Mouse (Mus musculus): ENCODE data around the gene Klrg1.

Gene Klrg1

DNA sequence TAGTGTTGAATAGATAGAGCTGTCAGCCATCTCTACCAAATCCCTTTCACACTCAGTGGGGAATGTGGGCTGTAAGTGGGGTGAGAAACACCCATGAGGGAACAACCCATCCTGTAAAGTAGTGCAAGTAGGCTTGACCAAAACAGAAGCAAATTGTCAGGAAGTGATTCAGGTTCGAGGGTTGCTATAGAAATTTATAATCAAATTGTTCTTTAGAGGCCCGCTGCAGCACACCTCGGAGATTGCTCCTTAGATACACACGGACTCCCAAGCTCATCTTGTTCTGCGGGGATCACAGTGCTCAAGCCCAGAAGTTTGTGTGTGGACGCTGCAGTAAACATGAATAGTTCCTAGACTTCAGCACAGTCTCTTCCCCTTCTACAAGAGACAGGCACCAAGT is at the start of gene Klrg1:
Gene Klrg1, minus strand, starts transcription at position 101 of the 400 bp plus-strand sequence.
- DNase-seq (ENCODE audit: low spot score), result no peak

DNA sequence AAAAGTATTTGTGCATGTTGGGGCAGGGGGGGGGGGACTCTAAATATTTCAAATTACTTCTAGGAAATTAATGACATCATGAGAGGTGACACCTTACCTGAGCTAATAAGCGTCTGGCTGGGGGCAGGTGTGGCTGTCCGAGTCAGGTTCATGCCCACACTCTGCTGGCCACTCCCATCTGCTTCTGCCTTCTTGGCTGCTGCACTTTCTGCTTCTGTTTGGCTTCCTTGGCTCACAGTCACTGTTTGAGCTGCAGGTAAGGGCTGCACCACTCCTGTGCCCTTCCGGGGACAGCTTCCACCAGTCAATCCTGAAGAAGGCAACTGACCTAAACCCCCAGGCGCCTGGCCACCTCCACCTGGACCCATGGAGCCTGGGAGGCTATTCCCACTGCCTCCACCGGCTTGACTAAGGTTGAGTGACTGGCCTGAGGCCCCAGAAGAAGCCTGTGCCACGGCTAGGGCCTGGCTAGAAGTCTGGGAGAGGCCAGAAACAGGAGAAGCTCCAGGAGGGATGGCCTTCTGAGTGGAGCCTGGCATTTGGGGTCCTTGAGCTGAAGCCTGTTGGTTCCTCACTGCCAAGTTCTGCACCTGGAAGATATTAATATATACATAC is 42.8 kb upstream of the Klrg1 start:
- DNase-seq (ENCODE audit: low spot score), result no peak

DNA sequence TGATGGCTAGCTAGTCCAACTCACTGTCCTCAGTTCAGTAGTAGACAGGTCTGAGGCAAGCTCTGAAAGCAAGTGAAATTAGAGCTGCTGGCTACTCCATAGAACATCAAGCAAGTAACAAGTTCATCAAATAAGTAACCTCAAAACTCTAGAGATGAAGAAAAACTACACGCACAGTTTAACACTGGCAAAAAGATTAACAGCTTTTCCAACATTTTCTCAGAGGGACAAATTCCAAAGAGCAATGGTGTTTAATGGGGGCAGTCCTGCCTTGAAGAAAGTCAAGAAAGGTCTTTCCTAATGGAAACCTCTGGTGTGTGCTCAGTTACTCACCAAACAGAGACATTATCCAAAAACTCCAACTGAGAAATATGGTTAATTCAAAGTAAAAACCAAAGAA is 36.0 kb upstream of the Klrg1 start:
- no peak for DNase-seq (ENCODE audit: low spot score)

DNA sequence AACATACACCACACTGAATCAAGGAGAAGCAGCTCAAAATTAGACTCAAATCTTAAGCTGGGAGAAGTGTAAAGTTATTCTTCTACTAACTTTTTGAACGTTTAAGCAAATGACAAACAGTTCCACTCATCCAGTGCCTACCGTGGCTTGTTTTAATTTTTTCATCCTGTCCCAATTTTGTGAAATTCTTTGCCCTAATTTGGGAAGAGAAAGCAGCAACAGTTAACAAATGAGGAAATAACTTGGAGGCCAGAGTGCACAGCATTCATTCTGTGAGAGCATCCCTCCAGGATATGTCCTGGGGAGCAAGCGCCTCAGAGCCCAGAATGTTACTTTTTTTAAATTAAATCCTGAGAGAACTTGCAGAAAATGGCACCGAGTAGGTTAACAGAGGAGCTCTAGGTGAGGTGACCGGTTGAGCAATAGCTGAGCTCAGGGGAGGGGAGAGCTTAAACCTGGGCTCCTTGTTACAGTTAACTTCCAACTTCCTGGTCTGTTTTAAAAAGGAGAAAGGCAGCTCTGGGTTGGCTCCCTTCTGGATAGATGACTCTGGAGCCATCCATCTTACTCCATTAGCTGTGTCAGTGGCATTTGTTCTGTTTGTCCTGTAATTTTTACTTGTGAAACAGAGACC is 27.6 kb upstream of the Klrg1 start:
- no peak for DNase-seq (ENCODE audit: low spot score)

DNA sequence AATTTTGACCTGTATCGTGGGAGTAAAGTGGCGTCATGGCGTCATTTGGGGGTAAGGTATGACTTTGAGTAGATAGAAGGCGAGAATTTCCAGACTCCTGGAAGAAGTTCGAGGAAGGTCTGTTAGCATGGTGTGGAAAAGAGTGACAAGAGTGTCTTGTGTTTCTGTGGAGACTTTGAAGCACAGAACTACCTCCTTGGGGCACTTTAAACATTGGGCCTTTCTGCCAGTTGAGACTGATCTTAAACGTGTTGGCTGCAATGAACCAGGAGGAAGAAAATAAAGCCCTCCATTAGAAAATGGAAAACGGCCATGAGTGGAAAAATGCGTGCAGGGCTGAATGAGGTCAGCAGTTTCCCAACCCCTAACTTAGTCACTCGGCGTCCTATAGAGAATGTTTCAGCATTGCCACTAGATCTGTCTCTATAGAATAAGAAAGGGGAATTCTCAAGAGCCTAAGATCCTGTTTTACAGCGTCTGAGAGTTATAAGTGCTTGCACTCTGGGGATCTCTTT is 26.8 kb upstream of the Klrg1 start:
- no peak for DNase-seq (ENCODE audit: low spot score)

DNA sequence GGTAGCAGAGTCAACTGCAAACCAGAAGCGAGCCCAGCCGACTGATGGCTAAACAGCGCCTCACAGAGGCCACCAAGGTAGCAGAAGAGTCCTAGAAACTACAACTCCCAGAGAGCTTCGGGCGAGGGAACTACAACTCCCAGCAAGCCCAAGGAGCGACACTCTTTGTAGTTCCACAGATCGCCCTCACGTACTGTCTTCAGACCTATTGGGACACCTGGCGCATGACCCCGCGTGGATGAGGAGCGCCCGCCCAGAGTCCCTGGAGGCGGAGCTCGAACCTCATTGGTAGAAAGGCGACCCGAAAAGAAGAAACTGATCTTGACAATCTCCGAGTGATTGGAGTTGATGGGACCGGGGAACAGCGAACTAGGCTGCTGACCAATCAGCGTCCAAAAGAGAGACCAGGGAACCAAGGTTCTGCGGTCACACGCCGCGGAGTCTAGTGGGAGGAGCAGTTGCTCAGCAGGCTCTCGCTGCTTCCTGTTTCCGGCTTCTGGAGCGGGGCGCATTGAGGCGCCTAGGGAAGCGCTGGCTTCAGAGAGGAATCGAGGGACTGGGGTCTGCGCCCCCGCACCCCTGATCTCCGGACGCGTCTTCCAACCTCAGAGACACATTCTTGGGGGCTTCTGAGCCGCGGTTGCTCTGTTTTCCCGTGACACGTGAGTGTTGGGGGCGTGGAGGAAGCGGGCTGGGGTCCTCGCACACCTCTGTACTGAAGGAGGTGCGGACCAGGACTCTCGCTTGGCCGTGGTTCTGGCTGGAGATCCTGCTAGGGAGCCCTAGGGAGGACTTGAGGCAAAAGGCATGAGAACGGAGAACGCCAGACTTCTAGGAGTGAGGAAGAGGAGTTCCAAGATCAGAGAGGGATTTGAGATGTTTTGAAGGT is 26.1 kb upstream of the Klrg1 start, which contains the start of gene M6pr:
Gene M6pr, plus strand, starts transcription at position 216 of the 889 bp plus-strand sequence.
- DNase-seq (ENCODE audit: low spot score), result peak; percentile 92

DNA sequence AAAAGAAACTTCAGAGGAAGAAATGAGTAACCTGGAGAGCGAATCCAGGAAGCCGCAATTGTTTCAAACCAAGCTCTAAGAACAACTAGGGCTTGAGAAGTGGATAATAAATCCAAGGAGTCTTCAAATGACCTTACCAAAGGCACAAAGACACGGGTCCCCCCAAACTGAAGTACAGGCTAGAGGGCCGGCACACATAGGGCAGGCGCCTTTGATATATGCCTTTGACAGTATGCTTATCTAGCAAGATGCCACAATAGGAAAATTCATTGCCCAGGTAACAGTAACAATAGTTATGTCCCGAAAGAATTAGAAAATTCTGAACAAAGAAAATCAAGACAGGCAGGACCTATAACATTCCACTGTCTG is 25.4 kb upstream of the Klrg1 start:
- DNase-seq (ENCODE audit: low spot score), result no peak

DNA sequence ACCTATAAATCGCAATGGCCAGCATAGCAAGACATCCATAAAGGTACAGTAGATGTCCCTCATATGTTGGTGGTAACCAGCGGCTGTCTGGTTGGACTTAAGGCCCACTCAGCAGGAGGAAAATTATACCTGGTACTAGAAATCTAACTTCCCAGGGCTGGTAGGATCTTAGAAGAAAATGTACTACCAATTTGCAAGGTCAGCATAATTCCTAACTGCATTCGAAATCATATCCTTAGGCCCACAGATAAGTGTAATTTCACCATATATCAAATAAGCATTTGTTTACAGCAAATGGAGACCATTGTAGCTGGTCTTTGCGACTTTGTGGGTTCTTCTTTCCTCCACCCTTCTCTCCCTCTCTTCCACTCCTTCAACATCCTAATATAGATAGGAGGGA is 24.0 kb upstream of the Klrg1 start:
- DNase-seq (ENCODE audit: low spot score), result no peak

DNA sequence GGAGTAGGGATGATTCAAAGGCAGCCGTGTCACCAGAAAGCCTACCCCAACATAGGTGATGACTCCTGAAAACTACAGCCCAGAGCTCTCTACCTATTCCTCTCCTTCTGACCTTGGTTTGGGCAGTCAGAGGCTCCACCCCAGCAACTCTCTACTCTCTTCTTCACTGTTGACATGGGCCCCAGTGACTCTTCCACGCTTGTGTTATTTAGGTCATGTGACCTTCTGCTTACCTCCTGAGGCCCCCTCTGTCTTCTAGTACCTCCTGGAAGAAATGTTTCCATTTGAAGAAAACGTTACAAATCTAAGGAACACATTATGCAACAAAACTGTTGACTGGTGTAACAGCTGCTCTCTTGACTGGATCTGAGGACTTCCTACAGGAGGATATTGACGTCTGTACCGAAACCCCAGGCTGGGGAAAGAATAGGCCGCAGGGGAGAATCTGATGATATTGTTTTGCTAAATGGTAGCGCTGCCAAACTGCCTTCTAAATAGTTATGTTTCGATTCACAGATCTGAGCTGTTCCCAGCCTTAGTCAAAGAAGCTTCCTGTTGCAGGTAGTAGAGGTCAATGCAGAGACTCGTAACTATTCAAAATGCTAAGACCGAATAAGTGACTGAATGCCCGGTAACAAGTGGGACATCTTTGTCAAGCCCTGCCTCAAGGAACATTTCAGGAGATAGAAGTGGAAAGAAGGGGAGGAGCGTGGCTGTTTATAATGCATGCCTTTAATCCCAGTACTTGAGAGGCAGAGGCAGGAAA is 22.3 kb upstream of the Klrg1 start:
- no peak for DNase-seq (ENCODE audit: low spot score)

DNA sequence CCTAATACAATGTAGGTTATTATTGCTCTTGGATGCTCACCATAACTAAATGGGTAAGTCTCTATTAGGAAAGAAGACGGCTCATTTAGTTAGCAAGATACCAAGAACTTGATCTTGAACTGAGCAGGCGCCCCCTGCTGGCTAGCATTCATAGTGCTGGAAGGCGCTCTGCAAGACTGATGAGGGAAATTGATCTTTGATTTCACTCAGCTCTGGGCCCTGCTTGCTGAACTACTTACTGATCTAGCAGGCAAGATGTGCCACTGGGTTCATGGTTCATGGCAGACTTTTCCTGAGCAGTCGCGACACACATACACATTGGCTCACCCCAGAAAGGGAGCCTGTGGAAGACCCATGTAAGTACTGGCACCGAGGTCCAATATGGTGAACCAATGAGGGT is 21.7 kb upstream of the Klrg1 start:
- DNase-seq (ENCODE audit: low spot score), result peak; percentile 62

DNA sequence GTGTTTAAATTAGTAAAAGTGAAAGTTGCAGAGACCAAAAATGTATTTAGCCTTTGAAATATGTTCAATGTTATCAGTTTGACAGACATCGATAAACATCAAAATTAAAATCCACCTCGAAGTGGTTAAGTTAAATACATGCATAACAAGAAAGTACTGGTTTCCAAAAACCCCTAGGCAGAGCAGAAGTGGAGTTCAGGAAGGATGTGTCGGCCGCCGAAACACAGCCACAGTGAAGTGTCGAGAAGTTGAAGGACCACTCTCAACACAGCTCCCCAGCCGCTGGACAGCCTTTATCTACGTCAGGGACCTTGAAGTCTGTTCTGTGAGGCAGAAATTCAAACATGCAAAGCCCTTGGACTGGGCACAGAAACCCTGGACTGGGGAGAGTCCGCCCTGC is 20.8 kb upstream of the Klrg1 start:
- no peak for DNase-seq (ENCODE audit: low spot score)

DNA sequence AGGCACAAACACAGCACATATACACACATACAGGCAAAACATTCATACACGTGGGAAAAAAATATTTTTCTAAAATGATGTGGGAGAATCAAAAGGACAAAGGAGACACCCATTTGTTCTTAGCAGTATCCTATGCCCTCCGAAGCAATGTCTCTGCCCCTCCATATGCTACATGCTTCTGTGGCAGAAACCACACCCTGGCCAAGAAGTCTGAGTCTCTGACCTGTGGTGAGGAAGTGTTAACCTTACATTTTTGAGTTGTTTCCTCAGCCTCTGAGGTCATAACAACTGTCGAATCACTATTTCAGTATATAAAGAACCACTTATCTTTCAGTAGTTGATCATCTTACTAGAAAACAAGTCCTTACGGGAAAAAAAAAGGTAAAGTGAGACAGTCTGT is 20.0 kb upstream of the Klrg1 start:
- DNase-seq (ENCODE audit: low spot score), result no peak

DNA sequence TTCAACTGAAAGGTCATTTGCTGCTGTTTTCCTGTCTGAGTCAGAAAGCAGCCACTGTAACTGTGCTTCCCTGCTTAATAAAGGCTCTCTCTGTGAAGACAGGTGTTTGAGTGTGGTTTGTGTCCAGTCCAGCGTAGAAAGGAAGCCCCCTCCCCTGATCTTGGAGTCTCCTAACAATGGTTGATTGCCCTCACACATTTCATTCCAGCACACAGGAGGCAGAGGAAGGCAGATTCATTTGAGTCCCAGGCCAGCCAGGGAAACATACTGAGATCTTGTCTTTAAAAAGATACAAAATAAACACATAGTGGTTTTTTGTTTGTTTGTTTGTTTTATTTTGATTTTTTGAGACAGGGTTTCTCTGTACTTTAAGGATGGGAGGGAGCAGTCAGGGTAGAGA is 19.4 kb upstream of the Klrg1 start:
- DNase-seq (ENCODE audit: low spot score), result no peak

DNA sequence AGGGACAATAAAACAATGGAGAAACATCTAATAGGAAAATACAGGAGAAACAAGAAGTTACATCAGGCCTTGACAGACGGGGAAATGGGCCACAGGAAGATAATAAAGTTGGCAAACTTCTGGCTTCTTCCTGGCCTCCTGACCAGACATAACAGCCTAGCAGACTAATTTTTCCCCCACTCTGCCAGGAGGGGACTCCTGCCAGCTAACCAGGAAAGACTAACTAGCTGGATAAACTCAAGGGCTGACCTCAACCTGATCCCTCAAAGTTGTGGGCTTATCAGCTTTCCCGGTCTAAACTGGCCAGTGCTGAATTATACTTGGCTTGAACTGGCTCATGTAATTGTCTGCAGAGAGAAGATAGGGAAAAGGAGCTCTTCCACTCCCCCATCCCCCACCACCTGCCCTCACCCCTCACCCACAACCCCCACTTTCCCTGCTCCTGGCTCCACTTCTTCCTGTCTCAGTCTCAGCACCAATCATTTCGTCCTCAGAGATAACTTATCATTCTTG is 17.0 kb upstream of the Klrg1 start:
- DNase-seq (ENCODE audit: low spot score), result no peak

DNA sequence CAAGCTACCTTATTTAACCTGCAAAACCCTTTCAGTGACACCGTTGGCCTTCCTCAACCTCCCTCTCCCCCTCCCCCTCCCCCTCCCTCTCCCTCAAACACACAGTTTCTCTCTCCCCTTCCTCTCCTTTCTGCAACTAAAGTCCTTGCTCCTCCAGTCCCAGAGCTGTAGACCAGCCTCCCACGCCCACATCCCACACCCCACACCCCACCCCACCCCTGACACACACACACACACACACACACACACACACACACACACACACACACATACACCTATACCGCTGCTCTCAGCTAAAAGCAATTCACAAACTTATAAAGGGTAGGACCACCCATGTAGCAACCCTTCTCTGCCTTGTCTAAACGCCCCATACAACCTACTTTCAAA is 15.5 kb upstream of the Klrg1 start:
- no peak for DNase-seq (ENCODE audit: low spot score)

DNA sequence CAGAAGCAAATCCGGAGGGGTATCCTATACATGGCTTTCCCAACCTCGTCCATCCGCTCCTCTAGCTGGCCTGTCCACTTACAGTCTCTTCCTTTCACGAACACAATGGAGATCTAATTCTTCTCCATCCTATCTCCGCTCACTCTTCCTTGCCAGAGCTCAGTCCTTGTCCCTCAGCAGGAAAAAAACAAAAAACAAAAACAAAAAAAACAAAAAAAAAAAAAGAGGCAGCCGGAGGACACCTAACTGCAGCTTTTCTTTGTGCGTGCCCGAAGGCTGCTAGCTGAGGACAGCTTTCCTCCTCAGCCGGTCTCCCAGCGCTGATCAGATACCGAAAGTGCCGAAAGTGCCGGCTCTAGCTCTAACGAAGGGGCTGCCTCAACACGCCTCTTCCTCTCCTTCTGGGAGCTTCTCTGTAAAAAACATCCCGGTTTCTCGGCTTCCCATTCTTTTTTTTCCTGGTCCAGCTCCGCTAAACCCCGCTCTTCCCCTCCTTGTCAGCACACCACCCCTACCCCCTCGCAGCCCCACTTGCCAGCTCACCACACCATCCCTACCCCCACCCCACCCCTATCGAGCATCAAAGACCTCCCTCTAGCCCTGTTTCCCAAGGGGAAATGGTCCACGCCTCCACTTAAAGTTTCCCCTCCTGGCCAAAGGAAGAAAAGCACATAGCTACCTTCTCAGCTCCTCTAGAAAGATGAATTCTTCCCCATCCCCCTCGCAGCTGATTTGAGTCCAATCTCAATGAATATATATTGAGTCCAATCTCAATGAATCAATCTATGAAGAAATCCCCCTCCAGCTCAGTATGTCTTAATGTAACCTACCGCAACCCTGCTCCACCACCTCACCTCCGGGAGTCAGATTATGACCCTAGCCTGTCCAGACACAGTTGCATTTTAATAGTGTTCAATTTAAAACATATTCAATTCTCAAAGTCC is 14.9 kb upstream of the Klrg1 start:
- no peak for DNase-seq (ENCODE audit: low spot score)

DNA sequence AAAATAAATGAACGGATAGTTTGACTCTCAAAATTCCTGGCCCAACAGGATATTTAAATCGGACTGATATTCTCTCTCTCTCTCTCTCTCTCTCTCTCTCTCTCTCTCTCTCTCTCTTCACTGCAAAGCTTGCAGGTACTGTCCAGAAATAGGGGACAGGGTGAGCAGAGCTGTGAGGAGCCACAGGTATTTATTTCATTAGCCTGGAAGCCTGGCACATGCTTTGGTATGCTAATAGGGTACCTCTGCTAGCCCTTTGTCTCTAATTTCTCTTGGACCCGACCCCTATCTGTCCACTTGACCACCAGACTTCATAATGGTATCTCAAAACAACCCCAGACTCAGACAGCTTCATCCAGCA is 14.2 kb upstream of the Klrg1 start:
- DNase-seq (ENCODE audit: low spot score), result no peak

DNA sequence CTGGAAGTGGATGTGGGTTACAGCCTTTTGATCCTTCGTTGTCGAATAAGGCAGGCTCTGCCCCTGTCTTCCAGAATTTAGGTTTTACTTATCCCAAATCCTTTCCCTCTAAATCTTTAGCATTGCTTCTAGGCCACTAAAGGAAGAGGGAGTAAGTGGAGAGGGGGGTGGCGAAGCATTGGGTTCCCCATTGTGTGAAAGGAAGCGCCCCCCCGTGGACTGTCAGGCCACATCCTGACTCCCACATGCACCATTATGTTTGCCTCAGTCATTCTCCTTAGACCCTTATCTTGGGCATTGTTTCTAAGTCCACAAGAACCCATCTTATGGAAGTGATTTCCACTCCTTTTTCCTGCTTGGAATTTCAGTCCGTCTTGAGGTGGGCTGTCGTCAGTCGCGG is 12.6 kb upstream of the Klrg1 start:
- DNase-seq (ENCODE audit: low spot score), result no peak

DNA sequence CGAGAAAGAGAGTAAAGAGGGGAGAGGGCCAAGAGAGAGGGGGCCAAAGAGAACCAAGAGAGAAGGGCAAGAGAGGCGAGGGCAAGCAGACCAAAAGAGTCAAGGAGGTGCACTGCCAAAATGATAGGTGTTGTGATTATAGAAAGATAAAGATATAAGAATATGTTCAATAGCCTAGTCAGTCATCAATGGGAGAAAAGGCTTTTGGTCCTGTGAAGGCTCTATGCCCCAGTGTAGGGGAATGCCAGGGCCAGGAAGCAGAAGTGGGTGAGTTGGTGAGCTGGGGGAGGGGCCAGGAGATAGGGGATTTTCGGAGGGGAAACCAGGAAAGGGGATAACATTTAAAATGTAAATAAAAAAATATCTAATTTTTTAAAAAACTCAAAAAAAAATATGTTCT is 11.6 kb upstream of the Klrg1 start:
- no peak for DNase-seq (ENCODE audit: low spot score)

DNA sequence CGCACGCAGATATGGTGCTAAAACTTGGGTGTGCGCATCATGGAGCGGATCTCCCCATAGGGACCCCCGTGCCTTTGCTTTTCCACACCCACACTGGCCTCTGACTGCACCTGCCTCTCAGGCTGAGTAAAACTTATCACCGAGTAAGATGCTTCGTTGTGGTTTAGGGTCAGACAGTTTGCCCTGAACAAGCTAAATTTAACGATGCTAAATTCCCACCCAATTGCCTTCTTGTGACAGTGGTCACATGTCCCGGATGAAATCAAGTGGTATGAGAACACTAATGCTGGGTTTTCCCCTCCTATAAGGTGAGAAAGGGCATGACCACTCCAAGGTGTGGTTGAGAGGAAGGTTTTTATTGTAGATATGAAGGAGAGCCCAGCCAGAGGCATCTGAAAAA is 11.1 kb upstream of the Klrg1 start:
- no peak for DNase-seq (ENCODE audit: low spot score)

DNA sequence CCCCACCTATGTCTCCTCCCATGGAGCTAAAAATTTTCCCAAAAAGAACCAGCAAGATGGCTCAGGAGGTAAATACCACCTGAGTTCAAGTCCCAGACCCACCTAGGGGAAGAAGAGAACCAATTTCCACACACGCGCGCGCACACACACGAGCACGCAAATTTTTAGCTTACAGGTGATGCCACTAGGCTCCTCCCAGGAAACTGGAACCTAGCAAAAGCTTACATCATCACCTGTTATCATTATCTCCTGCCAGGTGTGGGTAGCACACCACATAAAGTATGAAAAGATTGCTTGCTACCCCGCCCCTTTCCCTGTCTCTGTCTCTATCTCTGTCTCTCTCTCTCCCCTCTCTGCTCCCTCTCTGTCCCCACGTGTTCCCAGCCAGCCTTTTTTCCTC is 10.4 kb upstream of the Klrg1 start:
- DNase-seq (ENCODE audit: low spot score), result no peak
